Mouse (Mus musculus) heart, postnatal 0 days (tissue): ENCODE data around the gene 1700113H08Rik.

Source experiments
- CTCF ChIP-seq: IDR thresholded peaks from 2 replicates; pipeline ENCODE4 v1.5.1; 2016; ENCODE audit warnings: antibody characterized with exemption, control low read depth, low read depth
- EP300 ChIP-seq: IDR thresholded peaks from 2 replicates; pipeline ENCODE4 v1.6.1; 2016; ENCODE audit warnings: antibody characterized with exemption, low read depth

DNA sequence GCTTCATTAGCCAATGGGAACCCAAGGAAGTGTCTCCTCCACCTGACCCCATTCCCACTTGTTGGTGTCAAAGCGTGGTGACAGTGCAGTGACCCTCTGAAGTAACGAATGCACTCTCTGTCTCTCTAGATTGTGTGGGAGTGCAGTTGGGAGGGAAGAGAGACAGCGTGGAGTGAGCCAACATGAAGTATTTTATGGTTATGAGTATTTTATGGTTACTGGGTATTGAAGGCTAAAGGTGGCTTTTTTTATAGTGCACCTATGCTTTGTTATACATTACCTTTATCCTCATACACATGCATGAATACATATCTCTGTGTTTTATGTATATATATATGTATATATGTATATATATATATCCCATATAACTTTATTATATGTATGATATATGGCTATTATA lies 8.7 kb upstream of the 1700113H08Rik start:
- TF ChIP-seq CTCF, result no peak
- TF ChIP-seq EP300, result no peak
